Mouse (Mus musculus) limb, embryonic 13.5 days (tissue): ENCODE measurements around the gene Nptx2. TPM values are rescaled to one million over a fixed set of nuclear protein-coding genes. Genes with fewer than 3 reads are reported as not detected.

ENCODE experiments used
- ATAC-seq: fragments of 200-750 bp; cut with Nextera tagmentation; 2 replicates; pipeline ENCODE4 v1.8.0; 2017; ENCODE audit warnings: low read depth, moderate number of reproducible peaks, moderate TSS enrichment; ENCODE audit not compliant: low FRiP score
- H3K27ac ChIP-seq: fragments of 300-500 bp; sonication (generic); 2 replicates; pipeline ENCODE4 v1.5.1; 2015; ENCODE audit warnings: inconsistent platforms, mild to moderate bottlenecking, moderate library complexity
- H3K27me3 ChIP-seq: fragments of 300-500 bp; sonication (generic); 2 replicates; pipeline ENCODE4 v1.6.1; 2015; ENCODE audit warnings: mild to moderate bottlenecking, inconsistent platforms
- H3K36me3 ChIP-seq: fragments of 300-500 bp; sonication (generic); 2 replicates; pipeline ENCODE4 v1.6.1; 2015; ENCODE audit warnings: inconsistent platforms, mild to moderate bottlenecking, moderate library complexity
- H3K4me1 ChIP-seq: fragments of 300-500 bp; sonication (generic); 2 replicates; pipeline ENCODE4 v1.6.1; 2015; ENCODE audit warnings: inconsistent platforms
- H3K4me2 ChIP-seq: fragments of 300-500 bp; sonication (generic); replicated peaks from 2 replicates; pipeline ENCODE4 v1.6.1; 2015; ENCODE audit warnings: inconsistent platforms, mild to moderate bottlenecking, moderate library complexity
- H3K4me3 ChIP-seq: fragments of 300-500 bp; sonication (generic); 2 replicates; pipeline ENCODE4 v1.5.1; 2015; ENCODE audit warnings: moderate library complexity, mild to moderate bottlenecking, inconsistent platforms
- H3K9ac ChIP-seq: fragments of 300-500 bp; sonication (generic); 2 replicates; pipeline ENCODE4 v1.6.1; 2015; ENCODE audit warnings: mild to moderate bottlenecking, inconsistent platforms
- H3K9me3 ChIP-seq: fragments of 300-500 bp; sonication (generic); 2 replicates; pipeline ENCODE4 v1.6.1; 2016; ENCODE audit warnings: inconsistent platforms
- WGBS: fragments of 180-500 bp; shearing (Covaris S2); methylation state at CpG from one replicate; pipeline ENCODE4 v1.1.7; 2015; 5-methylcytosine and 5-hydroxymethylcytosine counted together
- polyA plus RNA-seq: library from polyadenylated mRNA; unstranded; fragments of >200 nt; fragmentation: Nextera tagmentation; extraction: Ambion mirVana; gene quantifications from 2 replicates; pipeline ENCODE4 v1.2.1, GENCODE M21; 2015

Nptx2 gene
- polyA plus RNA-seq, 1 experiment from 2014 or later, result 0.34 TPM

GRCm38 (mm10) chr5:144594796-144595195 lies 49.1 kb downstream of the Nptx2 start:
- no peak overlapping the region for H3K4me2 ChIP-seq
- no peaks in the 10 kb centered on the region for H3K4me1 ChIP-seq
- H3K9ac ChIP-seq, result no peak overlapping the region
- no peaks in the 10 kb centered on the region for H3K36me3 ChIP-seq
- no peak overlapping the region for H3K4me3 ChIP-seq
- no peak overlapping the region for H3K27ac ChIP-seq
- WGBS, result 93% methylated on average over 9 of the region's 9 CpGs
- no peaks in the 10 kb centered on the region for H3K9me3 ChIP-seq
- H3K27me3 ChIP-seq, result no peaks in the 10 kb centered on the region
- ATAC-seq, result no peak

Other genes starting within 250 kb of the Nptx2 start
- 6.9 and 7.3 TPM in 2 replicates for gene Baiap2l1, start 187.8 kb upstream of the Nptx2 start, polyA plus RNA-seq
- gene Tmem130, start 215.9 kb downstream of the Nptx2 start, polyA plus RNA-seq, result 0.87 and 1.5 TPM in 2 replicates
- gene Trrap, start 221.8 kb downstream of the Nptx2 start, polyA plus RNA-seq, result 88.8 and 90.8 TPM in 2 replicates